Mouse (Mus musculus): ENCODE results near the gene Pogz.

Gene Pogz

GRCm38 (mm10) chr3:94837183-94837890, at the start of gene Pogz:
Gene Pogz, plus strand, starts transcription at chr3:94837567.
- peak; percentile 93 for DNase-seq

DNA sequence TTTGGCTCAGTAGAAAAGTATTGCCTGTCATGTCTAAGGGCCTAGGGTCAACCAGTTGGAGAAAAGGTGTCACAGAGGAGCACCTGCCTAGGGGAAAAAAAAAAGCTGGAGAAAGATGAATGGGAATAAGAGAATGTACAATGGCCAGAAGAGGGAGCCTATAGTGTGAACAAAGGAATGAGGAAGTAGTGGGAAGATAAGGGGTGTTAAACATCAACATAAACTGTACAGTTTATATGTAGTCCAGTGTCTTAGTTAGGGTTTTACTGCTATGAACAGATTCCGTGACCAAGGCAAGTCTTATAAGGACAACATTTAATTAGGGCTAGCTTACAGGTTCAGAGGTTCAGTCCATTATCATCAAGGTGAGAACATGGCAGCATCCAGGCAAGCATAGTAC, 48.3 kb upstream of the Pogz start:
- no peak for DNase-seq

GRCm38 (mm10) chr3:94789516-94789915, 47.9 kb upstream of the Pogz start:
- DNase-seq, result no peak

GRCm38 (mm10) chr3:94792258-94792657, 45.1 kb upstream of the Pogz start:
- DNase-seq, result no peak

GRCm38 (mm10) chr3:94793672-94794071, 43.7 kb upstream of the Pogz start:
- no peak for DNase-seq

- no peak for DNase-seq
These were observed 43.0 kb upstream of the Pogz start for GRCm38 (mm10) chr3:94794359-94794758.

DNA sequence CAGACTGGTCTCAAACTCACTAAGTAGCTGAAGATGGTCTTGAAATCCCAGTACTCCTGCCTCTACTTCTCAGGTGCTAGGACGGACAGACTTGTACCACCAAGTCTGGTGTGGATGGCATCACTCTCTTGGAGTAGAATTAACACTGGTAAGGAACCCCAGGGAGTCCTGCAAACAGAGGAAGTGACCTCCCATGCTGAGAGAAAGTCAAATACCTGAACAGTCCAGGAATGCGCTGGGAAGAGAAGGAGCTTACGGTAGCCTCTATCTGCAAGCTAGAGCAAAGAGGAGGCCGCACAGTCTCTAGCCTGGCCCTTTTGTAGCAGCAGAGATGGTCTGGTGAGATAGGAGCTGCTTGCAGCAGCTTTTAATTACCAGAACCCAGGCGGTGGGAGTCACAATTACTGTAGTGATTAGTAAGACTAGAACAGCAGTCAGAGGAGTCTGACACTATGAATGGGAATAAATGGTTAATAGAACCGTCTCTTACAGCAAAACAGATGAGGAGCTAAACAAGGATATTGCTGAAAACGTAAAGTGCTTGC, 41.7 kb upstream of the Pogz start:
- no peak for DNase-seq

GRCm38 (mm10) chr3:94796181-94796580, 41.2 kb upstream of the Pogz start:
- DNase-seq, result no peak

GRCm38 (mm10) chr3:94804146-94804545, 33.2 kb upstream of the Pogz start:
- no peak for DNase-seq

GRCm38 (mm10) chr3:94804976-94805375, 32.4 kb upstream of the Pogz start:
- no peak for DNase-seq

GRCm38 (mm10) chr3:94808296-94808695, 29.1 kb upstream of the Pogz start:
- no peak for DNase-seq

GRCm38 (mm10) chr3:94811628-94812027, 25.7 kb upstream of the Pogz start:
- peak; percentile 52 for DNase-seq

DNA sequence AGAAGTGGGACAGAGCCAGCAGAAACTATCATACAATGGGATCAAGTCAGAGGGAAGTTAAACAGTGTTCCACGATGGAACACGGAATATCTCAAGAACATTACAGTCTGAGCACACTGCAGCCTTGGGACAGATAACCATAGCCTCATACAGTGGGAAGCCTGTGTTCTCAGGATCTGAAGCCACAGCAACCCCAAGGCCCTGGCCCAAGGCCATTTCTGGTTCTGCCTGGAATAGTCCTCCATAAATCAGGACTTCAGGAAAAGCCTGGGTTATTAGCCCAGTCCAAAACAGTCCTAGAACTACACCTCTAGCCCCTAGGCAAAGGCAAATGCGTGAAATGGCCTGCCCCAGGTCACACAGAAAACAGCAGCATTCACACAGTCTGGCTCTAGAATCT, 23.7 kb upstream of the Pogz start:
- DNase-seq, result no peak

- DNase-seq, result no peak
These were observed 23.3 kb upstream of the Pogz start for GRCm38 (mm10) chr3:94814063-94814462.

DNA sequence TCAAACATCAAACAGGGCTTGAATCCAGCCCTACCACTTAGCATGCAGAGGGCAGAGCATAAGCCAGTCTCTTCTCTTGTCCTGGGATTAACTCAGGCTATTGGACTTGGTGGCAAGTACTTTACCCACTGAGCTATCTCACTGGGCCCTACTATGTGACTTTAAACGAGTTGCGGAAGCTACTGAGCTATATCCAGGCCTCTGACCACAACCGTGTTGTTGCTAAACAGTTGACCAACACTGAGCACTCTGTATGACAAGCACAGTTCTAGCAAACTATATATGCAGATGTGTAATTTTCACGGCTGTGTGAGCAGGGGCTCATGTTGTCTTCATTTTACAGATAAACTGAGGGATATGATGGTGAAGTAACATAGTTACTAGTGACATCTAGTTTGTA, 22.7 kb upstream of the Pogz start:
- no peak for DNase-seq

- DNase-seq, result no peak
These were observed 21.8 kb upstream of the Pogz start for GRCm38 (mm10) chr3:94815603-94816002.

DNA sequence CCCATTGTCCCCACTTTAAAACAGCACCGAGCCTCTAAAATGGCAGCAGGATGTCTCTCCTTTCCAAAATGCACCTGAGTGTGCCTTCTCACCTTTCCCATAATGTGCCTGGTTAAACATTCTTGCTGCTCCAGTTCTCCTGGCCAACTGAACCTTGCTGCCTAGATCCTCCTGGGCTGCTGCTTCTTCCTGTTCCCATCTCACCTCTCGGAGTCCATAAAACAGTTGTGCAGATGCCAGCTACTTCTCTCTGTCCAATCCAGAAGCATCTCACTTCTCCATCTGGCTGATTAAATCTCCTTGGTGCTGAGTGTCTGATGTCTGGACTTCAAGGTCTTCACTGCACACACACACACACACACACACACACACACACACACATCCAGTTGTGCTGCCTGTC, 19.6 kb upstream of the Pogz start:
- no peak for DNase-seq

DNA sequence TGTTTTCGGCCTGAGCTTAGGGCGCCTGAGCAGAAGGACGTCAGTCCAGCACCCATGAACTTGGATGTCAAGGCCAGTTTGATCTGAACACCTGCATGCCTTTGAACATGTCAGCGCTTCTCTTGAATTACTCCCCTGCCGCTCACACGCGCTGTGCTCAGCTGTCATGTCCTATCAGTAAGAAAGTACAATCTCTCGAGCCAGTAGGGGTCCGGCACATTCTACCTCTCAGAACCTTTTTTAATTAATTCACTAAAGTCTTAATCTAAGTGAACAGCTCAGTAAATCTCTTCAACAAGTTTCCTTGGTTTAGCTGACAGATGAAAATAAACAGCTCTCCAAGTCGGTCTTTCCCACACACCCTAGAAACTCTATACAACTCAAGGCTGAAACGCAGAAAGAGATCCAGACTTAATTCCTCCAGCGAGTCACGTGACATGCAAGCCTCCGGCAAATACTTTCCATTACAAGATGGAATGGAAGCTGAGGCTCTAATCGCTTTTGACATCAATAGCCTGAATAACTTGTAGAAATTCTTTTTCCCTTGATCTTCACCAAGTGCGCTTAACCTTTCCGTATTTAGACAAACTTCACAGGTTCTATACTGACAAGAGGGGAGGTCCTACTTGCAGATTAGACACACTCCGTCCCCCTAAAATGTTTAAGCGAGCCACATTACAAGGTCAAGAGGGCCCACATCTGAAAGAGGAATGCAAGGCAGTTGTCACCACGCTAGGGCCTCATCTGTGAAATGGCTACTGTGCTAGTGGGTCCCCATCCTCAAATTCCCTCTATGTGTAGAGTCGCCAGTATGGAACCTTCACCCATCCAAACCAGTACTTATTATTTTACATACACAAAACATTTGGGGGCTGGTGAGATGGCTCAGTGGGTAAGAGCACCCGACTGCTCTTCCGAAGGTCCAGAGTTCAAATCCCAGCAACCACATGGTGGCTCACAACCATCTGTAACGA, 17.6 kb upstream of the Pogz start:
- no peak for DNase-seq

DNA sequence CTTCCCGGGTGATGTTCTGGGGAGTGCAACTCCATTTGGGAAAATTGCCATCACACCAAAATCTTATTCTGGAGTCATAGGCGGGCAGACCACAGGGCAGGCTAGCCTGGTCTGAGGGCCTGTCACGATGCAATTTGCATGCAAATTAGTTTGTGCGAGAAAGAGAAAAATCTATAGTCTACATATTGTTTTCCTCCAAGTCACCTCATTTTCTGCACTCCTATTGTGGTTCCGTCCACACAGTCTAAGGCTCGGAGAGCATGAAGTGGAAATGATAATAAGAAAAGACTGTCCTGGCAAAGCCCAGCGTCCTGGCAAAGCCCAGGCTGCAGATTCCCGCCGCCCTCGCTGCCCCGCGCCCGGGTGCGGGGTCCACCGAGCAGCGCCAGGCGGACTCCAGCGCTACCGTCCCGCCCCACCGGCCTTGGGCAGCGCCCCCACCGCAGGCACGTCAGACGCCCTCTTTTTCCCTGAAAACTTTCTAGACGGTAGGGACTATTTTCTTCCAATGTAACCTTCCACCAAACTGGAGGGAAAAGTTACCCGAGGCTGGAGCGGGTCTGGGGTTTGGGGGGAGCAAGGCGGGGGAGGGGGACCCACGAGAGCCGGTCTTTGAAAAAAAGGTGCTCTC, 16.2 kb upstream of the Pogz start:
- DNase-seq, result peak; percentile 61

DNA sequence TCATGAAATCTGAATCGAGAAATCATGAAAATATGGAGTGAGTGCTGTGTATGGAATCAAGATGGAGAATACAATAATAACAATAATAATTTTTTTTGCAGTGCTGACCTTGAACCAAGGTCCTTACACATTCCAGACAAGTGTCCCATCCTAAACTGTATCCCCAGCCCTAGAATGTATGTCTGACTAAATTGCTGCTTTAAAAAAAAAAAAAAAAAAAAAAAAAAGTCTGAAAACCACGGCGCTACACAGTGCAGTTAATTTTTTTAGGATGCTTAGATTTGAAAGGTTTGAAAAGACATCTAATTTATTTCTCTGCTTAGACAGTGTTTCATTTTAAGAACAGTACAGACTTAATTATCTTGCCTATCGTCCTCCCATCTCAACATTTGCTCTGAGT, 15.3 kb upstream of the Pogz start:
- DNase-seq, result no peak

DNA sequence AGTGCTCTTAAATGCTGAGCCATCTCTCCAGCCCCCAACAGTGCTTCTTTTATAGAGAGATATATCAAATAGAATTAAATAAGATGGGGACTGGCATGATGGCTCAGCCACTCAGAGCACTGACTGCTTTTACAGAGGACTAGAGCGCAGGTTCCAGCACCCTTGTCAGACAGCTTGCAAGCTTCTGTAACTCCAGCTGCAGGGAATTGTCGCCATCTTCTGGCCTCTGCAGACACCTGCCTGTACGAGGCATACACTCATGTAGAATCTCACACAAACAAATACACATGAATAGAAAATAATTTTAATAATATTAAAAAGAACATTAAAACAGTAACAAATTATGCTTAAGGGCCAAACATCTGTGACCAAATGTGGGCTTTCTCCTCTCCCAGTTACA, 13.3 kb upstream of the Pogz start:
- no peak for DNase-seq

DNA sequence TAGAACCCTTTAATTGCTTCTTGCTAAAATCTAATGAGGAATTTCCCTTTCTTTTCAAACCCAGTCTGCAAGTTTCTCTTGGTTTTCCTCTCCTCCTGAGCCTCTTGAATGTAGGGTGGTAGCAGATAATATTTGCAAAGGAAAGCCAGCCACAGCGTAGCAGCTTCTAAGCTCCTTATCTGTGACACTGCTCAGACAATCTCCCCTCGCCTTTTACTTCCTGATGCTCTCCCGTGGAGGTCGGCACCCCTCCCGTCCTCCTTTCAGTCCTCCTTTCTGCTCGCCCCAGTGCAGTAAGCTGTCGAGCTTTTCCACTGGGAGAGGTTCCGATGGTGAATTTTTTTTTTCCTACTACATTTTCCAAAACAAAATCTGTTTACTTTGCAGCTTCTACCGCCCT, 5.3 kb upstream of the Pogz start:
- DNase-seq, result no peak

DNA sequence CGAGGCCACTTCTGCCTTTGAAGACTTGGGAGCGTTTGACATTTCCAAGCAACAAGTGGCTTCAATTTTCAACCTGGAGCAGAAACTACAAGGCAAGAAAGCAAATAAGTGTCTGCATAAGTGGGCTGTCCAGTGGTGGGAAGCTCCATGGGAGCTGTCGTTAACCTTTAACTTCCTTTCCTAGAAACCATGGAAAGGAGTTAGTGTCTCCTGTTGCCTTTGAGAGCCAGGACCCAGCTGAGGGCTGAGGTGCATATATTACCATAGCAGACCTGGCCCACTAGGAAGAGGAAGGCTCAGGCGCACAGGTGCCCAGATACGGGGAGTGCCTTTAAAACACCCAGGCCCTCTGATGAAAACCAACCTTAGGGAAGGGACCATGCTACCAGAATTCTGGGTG, 4.7 kb upstream of the Pogz start:
- DNase-seq, result peak; percentile 38
